In the genomic region with DNA sequence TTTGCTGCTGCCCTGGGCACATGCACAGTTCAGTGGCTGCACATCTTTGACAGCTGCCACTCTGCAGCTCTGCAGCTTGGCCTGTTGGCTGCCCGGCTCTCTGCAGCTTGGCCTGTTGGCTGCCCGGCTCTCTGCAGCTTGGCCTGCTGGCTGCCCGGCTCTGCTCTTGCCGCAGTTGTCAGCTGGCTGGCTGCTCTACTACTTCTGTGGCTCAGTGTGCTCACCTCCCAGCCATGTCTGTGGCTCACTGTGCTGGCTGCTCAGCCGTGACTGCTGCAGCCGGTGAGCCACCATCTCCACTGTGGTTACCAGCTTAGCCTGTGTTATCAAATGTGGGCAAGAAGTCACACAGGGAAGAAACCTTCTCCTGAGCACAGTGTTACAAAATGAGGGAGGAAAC, we compare ENCODE assay signal across 11 mouse cellular contexts. TPM values are rescaled to one million over a fixed set of nuclear protein-coding genes. Genes with fewer than 3 reads are reported as not detected.
A peak's percentile ranks its signal among the peaks of the same experiment; 100 is the strongest.
DNase-seq lines count a peak whose midpoint lies in the region; ATAC-seq and TF ChIP-seq lines count a peak whose summit lies in the region.
"Had no signal": no experiment of that assay in that cellular context is flagged by ENCODE, and none has a peak within 500 bp of the region (broad histone marks: within the 10 kb centered on the region; RNA-seq: fewer than 3 reads in every experiment).

No protein-coding gene starts in this region.

- no peak for TF ChIP-seq CTCF in kidney, postnatal 0 days (IDR thresholded peaks at IDR 0.05; ENCODE audit: low read depth)

- DNase-seq in left cerebral cortex, postnatal 4 days: peak; percentile 61
- no peak for DNase-seq in left cerebral cortex, postnatal 25 days (ENCODE audit: low spot score in 2 of 2)
- no peak for DNase-seq in kidney, postnatal 0 days (ENCODE audit: low spot score)
- peak; percentile 25 for DNase-seq in splenic B cell, adult 2 months (ENCODE audit: low read depth, low spot score)
- no peak for DNase-seq in midbrain, embryonic 10.5 days (ENCODE audit: low spot score)
- DNase-seq in midbrain, embryonic 14.5 days: no peak
- DNase-seq: layer of hippocampus, postnatal 36 days; liver, embryonic 13.5 days; thymus, postnatal 25 days had no signal

- no peaks in the 10 kb centered on the region for H3K36me3 ChIP-seq in kidney, postnatal 0 days (ENCODE audit: insufficient read depth, low read length)
- no peaks in the 10 kb centered on the region for H3K36me3 ChIP-seq in splenic B cell, adult 2 months (ENCODE audit: control insufficient read depth, insufficient read depth, low read length, poor library complexity, severe bottlenecking)
- H3K36me3 ChIP-seq in midbrain, embryonic 10.5 days: no peaks in the 10 kb centered on the region
- H3K36me3 ChIP-seq in midbrain, embryonic 14.5 days (ENCODE audit: control insufficient read depth, insufficient read depth, low read length): no peaks in the 10 kb centered on the region
- H3K36me3 ChIP-seq: forebrain, embryonic 12.5 days; liver, embryonic 13.5 days had no signal

- no peaks in the 10 kb centered on the region for H3K9me3 ChIP-seq in kidney, postnatal 0 days (replicated peaks; ENCODE audit: low read length)
- H3K9me3 ChIP-seq in midbrain, embryonic 10.5 days (replicated peaks): no peaks in the 10 kb centered on the region
- no peaks in the 10 kb centered on the region for H3K9me3 ChIP-seq in midbrain, embryonic 14.5 days (ENCODE audit: control insufficient read depth, low read length)
- H3K9me3 ChIP-seq: forebrain, embryonic 12.5 days; liver, embryonic 13.5 days had no signal

- no peak overlapping the region for H3K4me2 ChIP-seq in kidney, postnatal 0 days (ENCODE audit: low read length)
- no peak overlapping the region for H3K4me2 ChIP-seq in midbrain, embryonic 14.5 days (ENCODE audit: low read length)
- H3K4me2 ChIP-seq: forebrain, embryonic 12.5 days; liver, embryonic 13.5 days had no signal

- 33% methylated on average over 6 of the region's 6 CpGs for WGBS in kidney, postnatal 0 days
- 60% methylated on average over 6 of the region's 6 CpGs for WGBS in midbrain, embryonic 10.5 days
- WGBS in midbrain, embryonic 14.5 days: 44% methylated on average over 6 of the region's 6 CpGs

- no peak overlapping the region for H3K4me3 ChIP-seq in kidney, postnatal 0 days (replicated peaks; ENCODE audit: low read depth, low read length)
- H3K4me3 ChIP-seq in midbrain, embryonic 10.5 days: no peak overlapping the region
- H3K4me3 ChIP-seq in midbrain, embryonic 14.5 days (replicated peaks; ENCODE audit: low read depth, low read length): no peak overlapping the region
- H3K4me3 ChIP-seq: forebrain, embryonic 12.5 days; liver, embryonic 13.5 days had no signal

- H3K9ac ChIP-seq in kidney, postnatal 0 days (ENCODE audit: low read depth, low read length): no peak overlapping the region
- no peak overlapping the region for H3K9ac ChIP-seq in midbrain, embryonic 14.5 days (replicated peaks; ENCODE audit: low read length)
- H3K9ac ChIP-seq: forebrain, embryonic 12.5 days; liver, embryonic 13.5 days had no signal

- peak; percentile 33; the same call in 1 of the 2 replicates for ATAC-seq in common myeloid progenitor, adult 5-6 weeks (replicated peaks; ENCODE audit: low read depth, poor library complexity, severe bottlenecking)
- peak; percentile 60 for ATAC-seq in kidney, postnatal 0 days (replicated peaks; ENCODE audit: low FRiP score, low read depth)
- no peak for ATAC-seq in midbrain, embryonic 14.5 days (ENCODE audit: low FRiP score, low TSS enrichment)

- intact Hi-C loops in left cerebral cortex, postnatal 4 days (cut with DNase I): no loop called here
- intact Hi-C loops in left cerebral cortex, postnatal 25 days (cut with DNase I): no loop called here

- no peaks in the 10 kb centered on the region for H3K4me1 ChIP-seq in kidney, postnatal 0 days (replicated peaks; ENCODE audit: insufficient read depth, low read length)
- H3K4me1 ChIP-seq in midbrain, embryonic 10.5 days: peaks cover 18% of the 10 kb centered on the region
- no peaks in the 10 kb centered on the region for H3K4me1 ChIP-seq in midbrain, embryonic 14.5 days (ENCODE audit: control insufficient read depth, insufficient read depth, low read length)

- H3K27ac ChIP-seq in kidney, postnatal 0 days: peak overlapping the region; percentile 19; the same call in 1 of the 2 replicates
- no peak overlapping the region for H3K27ac ChIP-seq in midbrain, embryonic 10.5 days (replicated peaks)
- no peak overlapping the region for H3K27ac ChIP-seq in midbrain, embryonic 14.5 days (replicated peaks; ENCODE audit: low read depth, low read length)
- H3K27ac ChIP-seq: forebrain, embryonic 12.5 days; liver, embryonic 13.5 days had no signal

- H3K27me3 ChIP-seq in kidney, postnatal 0 days (ENCODE audit: insufficient read depth, low read length): no peaks in the 10 kb centered on the region
- no peaks in the 10 kb centered on the region for H3K27me3 ChIP-seq in splenic B cell, adult 2 months (ENCODE audit: control insufficient read depth, insufficient read depth, low read length, poor library complexity, severe bottlenecking)
- H3K27me3 ChIP-seq in midbrain, embryonic 10.5 days (ENCODE audit: low read depth, poor library complexity, severe bottlenecking): peaks cover 20% of the 10 kb centered on the region
- no peaks in the 10 kb centered on the region for H3K27me3 ChIP-seq in midbrain, embryonic 14.5 days (ENCODE audit: control insufficient read depth, insufficient read depth, low read length)
- H3K27me3 ChIP-seq: forebrain, embryonic 12.5 days; liver, embryonic 13.5 days had no signal

RNA-seq across cellular contexts. Expression of gene Lekr1, which starts 4.2 kb away (rescaled TPM):
- total RNA-seq in left cerebral cortex, postnatal 4 days (2021): 1 to 10 TPM; 5.9 to 6.7 TPM
- total RNA-seq in left cerebral cortex, postnatal 25 days (2021): 1 to 10 TPM; 6.4 to 6.7 TPM
- 5.2 and 7.8 TPM in 2 replicates for total RNA-seq in common myeloid progenitor, adult 5-6 weeks (2017)
- polyA plus RNA-seq in kidney, postnatal 0 days (2015; fragmentation: Nextera tagmentation; extraction: Ambion mirVana): 6.9 and 7.1 TPM in 2 replicates
- polyA plus RNA-seq in midbrain, embryonic 10.5 days (2016; fragmentation: Nextera tagmentation; extraction: Ambion mirVana): 3.6 and 4.8 TPM in 2 replicates
- 7.0 and 8.0 TPM in 2 replicates for polyA plus RNA-seq in midbrain, embryonic 14.5 days (2014; fragmentation: Nextera tagmentation; extraction: Ambion mirVana)

Comparison
In these comparisons a context has a peak if more than half of its experiments do, and no peak if none do; other contexts are left out.
1. DNase-seq: peak in left cerebral cortex, postnatal 4 days (single experiment) and splenic B cell, adult 2 months (single experiment); none in left cerebral cortex, postnatal 25 days (0 of 2), kidney, postnatal 0 days (single experiment), midbrain, embryonic 10.5 days (single experiment) and midbrain, embryonic 14.5 days (single experiment).